Mouse (Mus musculus) CH12.LX (cell line): ENCODE measurements at regions not wholly inside any gene's neighbourhood (a gene's known extent, or its start where the extent isn't known, plus 50 kb on each side); places are given as distances from the start of the nearest gene placed in this dataset.

Source experiments
- DNase-seq: peaks from one replicate; pipeline ENCODE4 v3.0.0-alpha.2; 2013; ENCODE audit errors: extremely low read depth
- H3K27ac ChIP-seq: 2 replicates; pipeline ENCODE4 v1.5.1; 2012; ENCODE audit warnings: low read depth, mild to moderate bottlenecking, control low read depth, moderate library complexity; ENCODE audit not compliant: insufficient read depth
- H3K27me3 ChIP-seq: replicated peaks from 2 replicates; pipeline ENCODE3; 2012; ENCODE audit warnings: inconsistent platforms
- H3K36me3 ChIP-seq, 2 experiments: replicated peaks in 1 of 2; 2 replicates each; pipeline versions ENCODE3 to v1.6.1; 2012; ENCODE audit warnings: inconsistent platforms in 1 of 2, low read length in 1 of 2, mild to moderate bottlenecking in 1 of 2, mixed read lengths in 1 of 2, moderate library complexity in 1 of 2; ENCODE audit not compliant: control insufficient read depth in 1 of 2, insufficient read depth in 1 of 2
- H3K4me1 ChIP-seq, 2 experiments: 2 replicates each; pipeline ENCODE4 v1.6.1; 2012; ENCODE audit warnings: inconsistent platforms in 1 of 2, moderate library complexity in 1 of 2; ENCODE audit not compliant: insufficient read depth in 2 of 2, control insufficient read depth in 1 of 2
- H3K4me2 ChIP-seq: 2 replicates; pipeline ENCODE4 v1.6.1; 2012; ENCODE audit warnings: low read depth, mild to moderate bottlenecking, control low read depth; ENCODE audit not compliant: poor library complexity, insufficient read depth, severe bottlenecking
- H3K4me3 ChIP-seq, 3 experiments: fragments of 150-350 bp in 1 of 3; sonication (generic) in 1 of 3; replicated peaks in 1 of 3; 2 replicates each; pipeline versions ENCODE3 to v1.5.1; 2011 to 2012; ENCODE audit warnings: low read depth in 2 of 3, low read length in 2 of 3, mild to moderate bottlenecking in 2 of 3, moderate library complexity in 2 of 3, control low read depth in 1 of 3, improper control_type of control experiment in 1 of 3, inconsistent platforms in 1 of 3, mixed read lengths in 1 of 3; ENCODE audit not compliant: poor library complexity in 1 of 3
- H3K79me2 ChIP-seq: replicated peaks from 2 replicates; pipeline ENCODE4 v1.6.1; 2012; ENCODE audit warnings: mild to moderate bottlenecking, moderate library complexity; ENCODE audit not compliant: control insufficient read depth, poor library complexity, insufficient read depth, severe bottlenecking; ENCODE audit errors: extremely low read depth
- H3K9ac ChIP-seq: 2 replicates; pipeline ENCODE4 v1.6.1; 2012; ENCODE audit warnings: low read depth, mild to moderate bottlenecking, control low read depth, moderate library complexity; ENCODE audit not compliant: insufficient read depth
- H3K9me3 ChIP-seq: replicated peaks from 2 replicates; pipeline ENCODE3; 2012; ENCODE audit warnings: low read length, inconsistent platforms, mixed read lengths
- CHD1 ChIP-seq: IDR thresholded peaks from 2 replicates; pipeline ENCODE4 v1.6.1; 2012; ENCODE audit warnings: low read depth, low read length, improper control_type of control experiment, inconsistent platforms
- CHD2 ChIP-seq: IDR thresholded peaks from 2 replicates; pipeline ENCODE4 v1.6.1; 2011; ENCODE audit warnings: low read length, improper control_type of control experiment
- CTCF ChIP-seq, 2 experiments: IDR thresholded peaks in 1 of 2; conservative IDR thresholded peaks in 1 of 2; 2 replicates each; pipeline ENCODE4 v1.5.1; 2011 to 2012; ENCODE audit warnings: low read depth in 2 of 2, low read length in 2 of 2, improper control_type of control experiment in 1 of 2, inconsistent platforms in 1 of 2, mild to moderate bottlenecking in 1 of 2, moderate library complexity in 1 of 2
- GABPA ChIP-seq: IDR thresholded peaks from 2 replicates; pipeline ENCODE4 v1.6.1; 2012; ENCODE audit warnings: low read depth, low read length, improper control_type of control experiment, inconsistent platforms; ENCODE audit not compliant: insufficient replicate concordance
- IRF4 ChIP-seq: IDR thresholded peaks from 2 replicates; pipeline ENCODE4 v1.6.1; 2014; ENCODE audit warnings: low read depth, mild to moderate bottlenecking, inconsistent platforms, low read length, improper control_type of control experiment
- KAT2A ChIP-seq: IDR thresholded peaks from 2 replicates; pipeline ENCODE4 v1.6.1; 2012; ENCODE audit warnings: low read length, improper control_type of control experiment, inconsistent platforms; ENCODE audit not compliant: insufficient replicate concordance
- MAFK ChIP-seq: IDR thresholded peaks from 2 replicates; pipeline ENCODE4 v1.6.1; 2011; ENCODE audit warnings: low read length, improper control_type of control experiment; ENCODE audit not compliant: insufficient replicate concordance
- MAX ChIP-seq: IDR thresholded peaks from 2 replicates; pipeline ENCODE4 v1.6.1; 2011; ENCODE audit warnings: low read length, improper control_type of control experiment
- MAZ ChIP-seq: IDR thresholded peaks from 2 replicates; pipeline ENCODE4 v1.6.1; 2012; ENCODE audit warnings: low read depth, mild to moderate bottlenecking, inconsistent platforms, low read length, improper control_type of control experiment, moderate library complexity
- MEF2A ChIP-seq: IDR thresholded peaks from 2 replicates; pipeline ENCODE4 v1.6.1; 2014; ENCODE audit warnings: low read depth, mild to moderate bottlenecking, inconsistent platforms, low read length, improper control_type of control experiment, borderline replicate concordance
- MXI1 ChIP-seq: IDR thresholded peaks from 2 replicates; pipeline ENCODE4 v1.6.1; 2011; ENCODE audit warnings: mild to moderate bottlenecking, low read depth, low read length, improper control_type of control experiment
- NELFE ChIP-seq: IDR thresholded peaks from 2 replicates; pipeline ENCODE4 v1.6.1; 2011; ENCODE audit warnings: low read depth, low read length, improper control_type of control experiment
- NRF1 ChIP-seq: IDR thresholded peaks from 2 replicates; pipeline ENCODE4 v1.6.1; 2014; ENCODE audit warnings: low read depth, mild to moderate bottlenecking, inconsistent platforms, low read length, improper control_type of control experiment, moderate library complexity
- POLR2A ChIP-seq: IDR thresholded peaks from 2 replicates; pipeline ENCODE4 v1.6.1; 2011; ENCODE audit warnings: low read depth, mild to moderate bottlenecking, improper control_type of control experiment, low read length
- POLR2AphosphoS2 ChIP-seq: IDR thresholded peaks from 2 replicates; pipeline ENCODE4 v1.6.1; 2011; ENCODE audit warnings: low read depth, low read length, improper control_type of control experiment
- RAD21 ChIP-seq: IDR thresholded peaks from 2 replicates; pipeline ENCODE4 v1.6.1; 2011; ENCODE audit warnings: low read depth, mild to moderate bottlenecking, low read length, improper control_type of control experiment, moderate library complexity
- TCF12 ChIP-seq: IDR thresholded peaks from 2 replicates; pipeline ENCODE4 v1.6.1; 2014; ENCODE audit warnings: low read depth, mild to moderate bottlenecking, inconsistent platforms, low read length, improper control_type of control experiment
- USF1 ChIP-seq: IDR thresholded peaks from 2 replicates; pipeline ENCODE4 v1.6.1; 2014; ENCODE audit warnings: low read depth, mild to moderate bottlenecking, inconsistent platforms, low read length, improper control_type of control experiment
- USF2 ChIP-seq: conservative IDR thresholded peaks from 2 replicates; pipeline ENCODE4 v1.6.1; 2011; ENCODE audit warnings: low read depth, low read length, improper control_type of control experiment
- ZC3H11A ChIP-seq: IDR thresholded peaks from 2 replicates; pipeline ENCODE4 v1.6.1; 2012; ENCODE audit warnings: low read depth, mild to moderate bottlenecking, inconsistent platforms, low read length, improper control_type of control experiment
- ZKSCAN1 ChIP-seq: IDR thresholded peaks from 2 replicates; pipeline ENCODE4 v1.6.1; 2012; ENCODE audit warnings: low read depth, inconsistent platforms, low read length, improper control_type of control experiment, borderline replicate concordance
- ZMIZ1 ChIP-seq: IDR thresholded peaks from 2 replicates; pipeline ENCODE4 v1.6.1; 2012; ENCODE audit warnings: low read depth, mild to moderate bottlenecking, inconsistent platforms, low read length, improper control_type of control experiment
- ZNF384 ChIP-seq: IDR thresholded peaks from 2 replicates; pipeline ENCODE4 v1.6.1; 2012; ENCODE audit warnings: low read depth, low read length, improper control_type of control experiment, inconsistent platforms
- dilution Hi-C: fragments of 300-500 bp; cut with MboI; formaldehyde crosslinking; loops from 2 replicates; pipeline ENCODE4 v1.14.3; 2020; ENCODE audit warnings: low sequenced_read_pairs; ENCODE audit not compliant: extremely low pct_unique_long_range_greater_than_20kb, extremely low pct_ligation_motif_present
- in situ Hi-C: fragments of 300-500 bp; cut with MboI; formaldehyde crosslinking; loops from 3 replicates; pipeline ENCODE4 v1.14.3; 2019; ENCODE audit warnings: low sequenced_read_pairs, low pct_ligation_motif_present, low pct_unique_long_range_greater_than_20kb, mixed read lengths

DNA sequence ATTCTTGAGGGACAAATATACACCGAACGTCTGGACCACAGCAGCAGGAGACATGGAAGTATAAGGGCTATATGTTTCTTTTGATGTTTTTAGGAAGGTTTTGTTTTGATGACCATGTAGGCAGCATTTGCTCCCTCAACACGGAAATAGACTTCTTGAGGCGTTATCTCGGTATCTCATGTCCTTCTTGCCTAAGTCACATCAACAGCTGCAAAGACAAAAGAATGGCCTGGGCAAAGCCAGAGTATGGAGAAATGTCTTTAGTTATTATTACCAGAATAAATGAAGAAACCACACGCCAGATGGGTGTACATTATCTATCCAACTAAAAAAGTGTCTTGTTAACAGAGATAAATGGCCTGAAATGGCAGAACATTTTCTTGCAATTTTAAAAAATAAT is 183.2 kb downstream of the Ppargc1a start:
- no peak for TF ChIP-seq MAFK
- TF ChIP-seq MXI1, result no peak
- TF ChIP-seq ZNF384, result no peak
- no peak for TF ChIP-seq ZKSCAN1
- no peak for TF ChIP-seq TCF12
- no peak for TF ChIP-seq MAZ
- TF ChIP-seq CHD2, result no peak
- no peak for TF ChIP-seq MEF2A
- no peak for TF ChIP-seq KAT2A
- TF ChIP-seq RAD21, result no peak
- Histone ChIP-seq H3K27ac (no peak overlapping the region), H3K4me1 (no peaks in the 10 kb centered on the region), H3K79me2 (no peaks in the 10 kb centered on the region), H3K4me3 (no peak overlapping the region), H3K9me3 (peaks cover 24% of the 10 kb centered on the region), H3K27me3 (no peaks in the 10 kb centered on the region), H3K4me2 (no peak overlapping the region), H3K9ac (no peak overlapping the region), H3K36me3 (no peaks in the 10 kb centered on the region)
- dilution Hi-C loops (no loop called here), in situ Hi-C loops (no loop called here)
- no peak for DNase-seq

DNA sequence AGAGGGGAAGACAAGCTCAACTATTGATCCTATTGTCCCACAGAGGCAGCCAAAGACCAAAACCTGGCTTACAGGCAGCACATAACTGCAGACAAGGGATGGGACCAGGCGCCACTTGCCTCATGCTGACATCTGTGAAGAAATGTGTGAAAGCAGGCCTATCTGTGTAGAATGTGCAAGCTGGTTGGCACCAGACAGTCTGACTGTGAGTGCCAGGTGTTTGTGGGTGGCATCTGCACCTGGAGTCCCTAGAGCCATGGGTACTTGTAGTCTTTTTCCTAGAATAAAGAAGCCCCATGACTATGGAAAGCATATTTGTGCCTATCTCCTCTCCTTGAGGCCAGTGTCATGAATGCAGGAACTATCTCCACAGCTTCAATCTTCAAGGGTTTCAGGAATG is 208.4 kb downstream of the Ppargc1a start:
- dilution Hi-C loops (no loop called here), in situ Hi-C loops (no loop called here)
- TF ChIP-seq ZKSCAN1 (no peak), POLR2A (no peak), MAX (no peak), ZMIZ1 (no peak), NELFE (no peak), USF1 (no peak), USF2 (no peak), IRF4 (no peak), GABPA (no peak), CHD1 (no peak), CTCF (conservative IDR thresholded peaks at IDR 0.05 in 1 of 2, IDR thresholded peaks at IDR 0.05 in 1 of 2; ENCODE audit: low read depth in 2 of 2, low read length in 2 of 2) (no peak), ZC3H11A (no peak), NRF1 (no peak), POLR2AphosphoS2 (no peak)
- H3K79me2 ChIP-seq, result no peaks in the 10 kb centered on the region
- peaks cover 30% of the 10 kb centered on the region for H3K9me3 ChIP-seq
- H3K9ac ChIP-seq, result no peak overlapping the region
- no peak overlapping the region for H3K27ac ChIP-seq
- no peak overlapping the region for H3K4me2 ChIP-seq
- no peak overlapping the region for H3K4me3 ChIP-seq
- DNase-seq, result no peak
- no peaks in the 10 kb centered on the region for H3K36me3 ChIP-seq
- no peaks in the 10 kb centered on the region for H3K27me3 ChIP-seq
- no peaks in the 10 kb centered on the region for H3K4me1 ChIP-seq
